Mouse (Mus musculus) limb, embryonic 14.5 days (tissue): Measurements from ENCODE around the gene Insyn1. TPM values are rescaled to one million over a fixed set of nuclear protein-coding genes. Genes with fewer than 3 reads are reported as not detected.

ENCODE experiments used
- ATAC-seq: fragments of 200-750 bp; cut with Nextera tagmentation; 2 replicates; pipeline ENCODE4 v1.8.0; 2017; ENCODE audit warnings: low read depth, moderate number of reproducible peaks, moderate TSS enrichment; ENCODE audit not compliant: low FRiP score
- DNase-seq: peaks from one replicate; pipeline ENCODE4 v3.0.0-alpha.2; 2015; ENCODE audit warnings: low spot score
- H3K27ac ChIP-seq: fragments of 300-500 bp; sonication (generic); replicated peaks from 2 replicates; pipeline ENCODE4 v1.5.1; 2014; ENCODE audit warnings: low read depth, mild to moderate bottlenecking, low read length, moderate library complexity, mixed read lengths
- H3K27me3 ChIP-seq: fragments of 300-500 bp; sonication (generic); 2 replicates; pipeline ENCODE4 v1.6.1; 2014; ENCODE audit warnings: low read length, mixed read lengths; ENCODE audit not compliant: control insufficient read depth, insufficient read depth
- H3K36me3 ChIP-seq: fragments of 300-500 bp; sonication (generic); 2 replicates; pipeline ENCODE4 v1.6.1; 2014; ENCODE audit warnings: mild to moderate bottlenecking, low read length, moderate library complexity, mixed read lengths; ENCODE audit not compliant: control insufficient read depth, insufficient read depth
- H3K4me1 ChIP-seq: fragments of 300-500 bp; sonication (generic); 2 replicates; pipeline ENCODE4 v1.6.1; 2014; ENCODE audit warnings: antibody characterized with exemption, low read length, mixed read lengths; ENCODE audit not compliant: control insufficient read depth, insufficient read depth
- H3K4me2 ChIP-seq: fragments of 300-500 bp; sonication (generic); replicated peaks from 2 replicates; pipeline ENCODE4 v1.6.1; 2014; ENCODE audit warnings: low read depth, mild to moderate bottlenecking, low read length, moderate library complexity; ENCODE audit not compliant: severe bottlenecking
- H3K4me3 ChIP-seq: fragments of 300-500 bp; sonication (generic); replicated peaks from 2 replicates; pipeline ENCODE4 v1.5.1; 2014; ENCODE audit warnings: low read length
- H3K9ac ChIP-seq: fragments of 300-500 bp; sonication (generic); 2 replicates; pipeline ENCODE4 v1.6.1; 2014; ENCODE audit warnings: mild to moderate bottlenecking, low read depth, low read length, moderate library complexity; ENCODE audit not compliant: severe bottlenecking
- H3K9me3 ChIP-seq: fragments of 300-500 bp; sonication (generic); 2 replicates; pipeline ENCODE4 v1.6.1; 2016; ENCODE audit warnings: low read length; ENCODE audit not compliant: control insufficient read depth
- POLR2A ChIP-seq: fragments of 200-500 bp; IDR thresholded peaks from 2 replicates; pipeline ENCODE4 v1.8.0; 2012; ENCODE audit warnings: inconsistent platforms, mild to moderate bottlenecking, moderate library complexity, borderline replicate concordance; ENCODE audit not compliant: insufficient read depth, insufficient read length; ENCODE audit errors: extremely low read depth
- WGBS: fragments of 180-500 bp; shearing (Covaris S2); extraction: QIAGEN DNeasy Blood & Tissue Kit; methylation state at CpG from one replicate; pipeline ENCODE4 v1.1.7; 2014; 5-methylcytosine and 5-hydroxymethylcytosine counted together
- polyA plus RNA-seq, 2 experiments: library from polyadenylated mRNA; depleted of rRNA in 1 of 2; stranded (reverse) in 1 of 2; unstranded in 1 of 2; fragments of >200 nt; fragmentation: Nextera tagmentation in 1 of 2; extraction: Ambion mirVana in 1 of 2; gene quantifications; 2 replicates each; pipeline versions ENCODE4 v1.2.1 to v1.2.3; 2012 to 2014

Insyn1 gene
- polyA plus RNA-seq, 2 experiments, result 6.5 to 23.9 TPM

- H3K27me3 ChIP-seq, result no peaks in the 10 kb centered on the region
- no peak for TF ChIP-seq POLR2A
- H3K9ac ChIP-seq, result no peak overlapping the region
- H3K4me1 ChIP-seq, result peaks cover 28% of the 10 kb centered on the region
- ATAC-seq (no peak), DNase-seq (no peak)
- WGBS, result 81% methylated on average over 6 of the region's 6 CpGs
- H3K27ac ChIP-seq, result no peak overlapping the region
- no peak overlapping the region for H3K4me2 ChIP-seq
- H3K9me3 ChIP-seq, result no peaks in the 10 kb centered on the region
- no peak overlapping the region for H3K4me3 ChIP-seq
- H3K36me3 ChIP-seq, result no peaks in the 10 kb centered on the region
Measured at GRCm38 (mm10) chr9:58458856-58459553, 29.4 kb upstream of the Insyn1 start.

- no peaks in the 10 kb centered on the region for H3K36me3 ChIP-seq
- H3K4me1 ChIP-seq, result 0 out of 2 replicates have a peak, but pooled peaks cover 7% of the 10 kb centered on the region
- no peaks in the 10 kb centered on the region for H3K9me3 ChIP-seq
- ATAC-seq (no peak), DNase-seq (no peak)
- 52% methylated on average over 5 of the region's 5 CpGs for WGBS
- no peak for TF ChIP-seq POLR2A
- no peaks in the 10 kb centered on the region for H3K27me3 ChIP-seq
- H3K9ac ChIP-seq, result no peak overlapping the region
- H3K4me2 ChIP-seq, result no peak overlapping the region
- no peak overlapping the region for H3K27ac ChIP-seq
- no peak overlapping the region for H3K4me3 ChIP-seq
Measured at GRCm38 (mm10) chr9:58467345-58468025, 20.9 kb upstream of the Insyn1 start.

- H3K36me3 ChIP-seq, result no peaks in the 10 kb centered on the region
- TF ChIP-seq POLR2A, result no peak
- 22% methylated on average over 6 of the region's 6 CpGs for WGBS
- no peaks in the 10 kb centered on the region for H3K27me3 ChIP-seq
- H3K9me3 ChIP-seq, result no peaks in the 10 kb centered on the region
- H3K4me1 ChIP-seq, result peaks cover 16% of the 10 kb centered on the region
- ATAC-seq (no peak), DNase-seq (no peak)
- no peak overlapping the region for H3K4me2 ChIP-seq
- H3K9ac ChIP-seq, result no peak overlapping the region
- no peak overlapping the region for H3K27ac ChIP-seq
- no peak overlapping the region for H3K4me3 ChIP-seq
Measured at GRCm38 (mm10) chr9:58470466-58470865, 17.9 kb upstream of the Insyn1 start.

GRCm38 (mm10) chr9:58473211-58473815 is 15.1 kb upstream of the Insyn1 start:
- Histone ChIP-seq H3K36me3 (no peaks in the 10 kb centered on the region), H3K27ac (0 out of 2 replicates have a peak overlapping the region, but pooled peaks have one; percentile 19), H3K9ac (no peak overlapping the region; the same call in 1 of the 2 replicates), H3K27me3 (no peaks in the 10 kb centered on the region), H3K9me3 (no peaks in the 10 kb centered on the region), H3K4me2 (no peak overlapping the region), H3K4me1 (peaks cover 16% of the 10 kb centered on the region), H3K4me3 (no peak overlapping the region)
- WGBS, result 59% methylated on average over 8 of the region's 8 CpGs
- no peak for TF ChIP-seq POLR2A
- ATAC-seq, result no peak
- DNase-seq, result no peak

GRCm38 (mm10) chr9:58487076-58487475 is 1.3 kb upstream of the Insyn1 start:
- Histone ChIP-seq H3K4me2 (0 out of 2 replicates have a peak overlapping the region, but pooled peaks have one; percentile 85), H3K27ac (no peak overlapping the region), H3K4me3 (no peak overlapping the region; the same call in 1 of the 2 replicates), H3K9me3 (no peaks in the 10 kb centered on the region), H3K9ac (no peak overlapping the region), H3K4me1 (peaks cover 21% of the 10 kb centered on the region), H3K27me3 (no peaks in the 10 kb centered on the region), H3K36me3 (no peaks in the 10 kb centered on the region)
- DNase-seq (no peak), ATAC-seq (no peak)
- WGBS, result 17% methylated on average over 3 of the region's 3 CpGs
- no peak for TF ChIP-seq POLR2A
